Comparison of ENCODE assay signal across 25 mouse cellular contexts in the genomic region with DNA sequence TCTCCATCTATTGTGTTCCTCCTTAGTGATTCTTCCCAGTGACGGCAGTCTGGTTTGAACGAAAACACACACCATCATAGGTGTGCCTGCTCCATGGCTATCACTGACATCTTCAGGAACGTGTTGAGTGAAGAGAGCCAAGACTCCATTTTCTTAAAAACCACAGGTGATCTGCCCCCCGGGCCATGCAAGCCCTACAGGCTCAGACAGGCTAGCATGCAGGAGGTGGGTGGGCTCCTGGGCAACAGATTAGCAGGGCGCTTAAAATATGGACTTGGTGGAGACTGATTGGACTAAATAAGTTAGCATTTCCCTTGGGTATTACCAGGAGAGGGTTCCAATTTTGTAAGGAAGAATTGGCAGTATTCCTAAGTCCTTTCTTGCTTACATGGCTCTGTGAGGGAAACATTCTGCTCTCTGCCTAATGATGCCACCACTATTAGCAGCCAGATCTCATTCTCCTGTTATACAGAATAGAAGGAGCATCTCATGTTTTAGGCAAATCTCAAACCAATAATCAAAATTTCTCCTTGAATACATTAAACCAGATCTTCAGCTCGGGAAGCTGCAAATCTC.
A peak's percentile ranks its signal among the peaks of the same experiment; 100 is the strongest.
DNase-seq lines count a peak whose midpoint lies in the region; ATAC-seq and TF ChIP-seq lines count a peak whose summit lies in the region.
"Had no signal": no experiment of that assay in that cellular context is flagged by ENCODE, and none has a peak within 500 bp of the region (broad histone marks: within the 10 kb centered on the region; RNA-seq: fewer than 3 reads in every experiment).

No protein-coding gene starts in this region.

- no peaks in the 10 kb centered on the region for H3K4me1 ChIP-seq in embryonic facial prominence, embryonic 13.5 days
- H3K4me1 ChIP-seq in embryonic facial prominence, embryonic 10.5 days, result no peaks in the 10 kb centered on the region
- H3K4me1 ChIP-seq in forebrain, embryonic 16.5 days (replicated peaks; ENCODE audit: control insufficient read depth, insufficient read depth, low read length), result peaks cover 5% of the 10 kb centered on the region
- H3K4me1 ChIP-seq in forebrain, embryonic 13.5 days, result no peaks in the 10 kb centered on the region
- peaks cover 4% of the 10 kb centered on the region; the same call in 1 of the 2 replicates for H3K4me1 ChIP-seq in hindbrain, postnatal 0 days (ENCODE audit: insufficient read depth, low read length)
- no peaks in the 10 kb centered on the region for H3K4me1 ChIP-seq in hindbrain, embryonic 12.5 days
- H3K4me1 ChIP-seq: forebrain, embryonic 10.5 days had no signal

- no peaks in the 10 kb centered on the region for H3K9me3 ChIP-seq in embryonic facial prominence, embryonic 13.5 days
- H3K9me3 ChIP-seq in embryonic facial prominence, embryonic 10.5 days, result no peaks in the 10 kb centered on the region
- H3K9me3 ChIP-seq in forebrain, embryonic 16.5 days (ENCODE audit: control insufficient read depth, low read length), result no peaks in the 10 kb centered on the region
- no peaks in the 10 kb centered on the region for H3K9me3 ChIP-seq in forebrain, embryonic 13.5 days (replicated peaks)
- H3K9me3 ChIP-seq in hindbrain, postnatal 0 days (ENCODE audit: low read length), result no peaks in the 10 kb centered on the region
- H3K9me3 ChIP-seq in hindbrain, embryonic 12.5 days (replicated peaks), result no peaks in the 10 kb centered on the region
- H3K9me3 ChIP-seq: forebrain, embryonic 10.5 days; G1E; heart, embryonic 10.5 days; heart, embryonic 13.5 days had no signal

- no peak overlapping the region for H3K27ac ChIP-seq in embryonic facial prominence, embryonic 13.5 days
- H3K27ac ChIP-seq in embryonic facial prominence, embryonic 10.5 days (replicated peaks), result no peak overlapping the region
- no peak overlapping the region for H3K27ac ChIP-seq in forebrain, embryonic 16.5 days (ENCODE audit: low read length)
- no peak overlapping the region for H3K27ac ChIP-seq in forebrain, embryonic 13.5 days
- H3K27ac ChIP-seq in hindbrain, postnatal 0 days, result no peak overlapping the region
- H3K27ac ChIP-seq in hindbrain, embryonic 12.5 days, result no peak overlapping the region
- H3K27ac ChIP-seq: forebrain, embryonic 10.5 days; heart, adult 2 months; heart, embryonic 10.5 days; heart, embryonic 13.5 days had no signal

- no peaks in the 10 kb centered on the region for H3K36me3 ChIP-seq in embryonic facial prominence, embryonic 13.5 days
- H3K36me3 ChIP-seq in embryonic facial prominence, embryonic 10.5 days (replicated peaks), result no peaks in the 10 kb centered on the region
- no peaks in the 10 kb centered on the region for H3K36me3 ChIP-seq in forebrain, embryonic 16.5 days (ENCODE audit: control insufficient read depth, insufficient read depth)
- H3K36me3 ChIP-seq in forebrain, embryonic 13.5 days (ENCODE audit: poor library complexity, severe bottlenecking), result no peaks in the 10 kb centered on the region
- H3K36me3 ChIP-seq in hindbrain, postnatal 0 days (ENCODE audit: insufficient read depth, low read length), result no peaks in the 10 kb centered on the region
- no peaks in the 10 kb centered on the region for H3K36me3 ChIP-seq in hindbrain, embryonic 12.5 days
- H3K36me3 ChIP-seq: forebrain, embryonic 10.5 days; G1E; heart, embryonic 10.5 days had no signal

- DNase-seq in embryonic facial prominence, embryonic 10.5 days (ENCODE audit: low spot score), result no peak
- no peak for DNase-seq in hindbrain, postnatal 0 days (ENCODE audit: low spot score)
- DNase-seq in adipocyte (ENCODE audit: low spot score), result peak; percentile 17
- DNase-seq: adrenal gland, adult 2 months; adrenal gland, postnatal 14 days; B cell, adult 2 months; cerebellum, adult 11-12 months; cerebellum, adult 8-10 months; gastrocnemius, postnatal 10 days; gastrocnemius, postnatal 36 days; heart, adult 2 months; heart, postnatal 14 days; kidney, adult 2 months had no signal

- no peak overlapping the region for H3K4me3 ChIP-seq in embryonic facial prominence, embryonic 13.5 days
- no peak overlapping the region for H3K4me3 ChIP-seq in embryonic facial prominence, embryonic 10.5 days
- H3K4me3 ChIP-seq in forebrain, embryonic 16.5 days (replicated peaks; ENCODE audit: low read length), result no peak overlapping the region
- no peak overlapping the region for H3K4me3 ChIP-seq in forebrain, embryonic 13.5 days
- no peak overlapping the region for H3K4me3 ChIP-seq in hindbrain, postnatal 0 days (ENCODE audit: low read length)
- H3K4me3 ChIP-seq in hindbrain, embryonic 12.5 days, result no peak overlapping the region
- H3K4me3 ChIP-seq: forebrain, embryonic 10.5 days; heart, adult 2 months; heart, embryonic 10.5 days; heart, embryonic 13.5 days had no signal

- WGBS in embryonic facial prominence, embryonic 13.5 days, result 72% methylated on average over 6 of the region's 6 CpGs
- 85% methylated on average over 6 of the region's 6 CpGs for WGBS in embryonic facial prominence, embryonic 10.5 days
- 70% methylated on average over 6 of the region's 6 CpGs for WGBS in forebrain, embryonic 16.5 days
- 81% methylated on average over 6 of the region's 6 CpGs for WGBS in forebrain, embryonic 13.5 days
- 71% methylated on average over 6 of the region's 6 CpGs for WGBS in hindbrain, postnatal 0 days
- 77% methylated on average over 6 of the region's 6 CpGs for WGBS in hindbrain, embryonic 12.5 days

- ATAC-seq in embryonic facial prominence, embryonic 13.5 days (ENCODE audit: insufficient number of reproducible peaks, insufficient read depth, low FRiP score, low TSS enrichment, low read depth), result peak; percentile 26; the same call in 1 of the 2 replicates
- peak; percentile 50; the same call in 1 of the 2 replicates for ATAC-seq in forebrain, embryonic 16.5 days
- ATAC-seq in forebrain, embryonic 13.5 days, result no peak
- ATAC-seq in hindbrain, postnatal 0 days, result peak; percentile 35; the same call in 1 of the 2 replicates
- ATAC-seq in hindbrain, embryonic 12.5 days (ENCODE audit: low FRiP score), result no peak
- no peak for ATAC-seq in monocyte, adult 5-6 weeks (replicated peaks; ENCODE audit: insufficient number of reproducible peaks, low FRiP score, low TSS enrichment, poor library complexity, severe bottlenecking)
- ATAC-seq: intestine, postnatal 0 days; Patski had no signal

- no peak for TF ChIP-seq CTCF in hindbrain, postnatal 0 days (IDR thresholded peaks at IDR 0.05; ENCODE audit: low read depth)

- no peak overlapping the region for H3K9ac ChIP-seq in embryonic facial prominence, embryonic 13.5 days
- no peak overlapping the region for H3K9ac ChIP-seq in forebrain, embryonic 16.5 days (replicated peaks; ENCODE audit: low read depth, low read length)
- H3K9ac ChIP-seq in forebrain, embryonic 13.5 days, result no peak overlapping the region
- no peak overlapping the region for H3K9ac ChIP-seq in hindbrain, postnatal 0 days (replicated peaks; ENCODE audit: low read length)
- no peak overlapping the region for H3K9ac ChIP-seq in hindbrain, embryonic 12.5 days
- H3K9ac ChIP-seq: heart, embryonic 13.5 days had no signal

- no peak overlapping the region for H3K4me2 ChIP-seq in embryonic facial prominence, embryonic 13.5 days
- H3K4me2 ChIP-seq in forebrain, embryonic 16.5 days (ENCODE audit: low read length), result no peak overlapping the region
- no peak overlapping the region for H3K4me2 ChIP-seq in forebrain, embryonic 13.5 days
- H3K4me2 ChIP-seq in hindbrain, postnatal 0 days (ENCODE audit: low read depth, low read length), result no peak overlapping the region
- H3K4me2 ChIP-seq in hindbrain, embryonic 12.5 days (replicated peaks), result no peak overlapping the region
- H3K4me2 ChIP-seq: heart, embryonic 13.5 days had no signal

- H3K27me3 ChIP-seq in embryonic facial prominence, embryonic 13.5 days, result no peaks in the 10 kb centered on the region
- no peaks in the 10 kb centered on the region for H3K27me3 ChIP-seq in embryonic facial prominence, embryonic 10.5 days (replicated peaks; ENCODE audit: low read depth, poor library complexity, severe bottlenecking)
- no peaks in the 10 kb centered on the region for H3K27me3 ChIP-seq in forebrain, embryonic 16.5 days (replicated peaks; ENCODE audit: control insufficient read depth, insufficient read depth, low read length)
- H3K27me3 ChIP-seq in forebrain, embryonic 13.5 days, result no peaks in the 10 kb centered on the region
- H3K27me3 ChIP-seq in hindbrain, postnatal 0 days (ENCODE audit: insufficient read depth, low read length), result no peaks in the 10 kb centered on the region
- no peaks in the 10 kb centered on the region for H3K27me3 ChIP-seq in hindbrain, embryonic 12.5 days
- H3K27me3 ChIP-seq: CH12.LX; heart, embryonic 13.5 days; Patski had no signal

Comparison
In these comparisons a context has a peak if more than half of its experiments do, and no peak if none do; other contexts are left out.
1. ATAC-seq: peak in embryonic facial prominence, embryonic 13.5 days (single experiment), forebrain, embryonic 16.5 days (single experiment) and hindbrain, postnatal 0 days (single experiment); none in forebrain, embryonic 13.5 days (single experiment), hindbrain, embryonic 12.5 days (single experiment) and monocyte, adult 5-6 weeks (single experiment).